Mouse (Mus musculus): ENCODE data around the gene Hmgcs2.

Gene Hmgcs2

DNA sequence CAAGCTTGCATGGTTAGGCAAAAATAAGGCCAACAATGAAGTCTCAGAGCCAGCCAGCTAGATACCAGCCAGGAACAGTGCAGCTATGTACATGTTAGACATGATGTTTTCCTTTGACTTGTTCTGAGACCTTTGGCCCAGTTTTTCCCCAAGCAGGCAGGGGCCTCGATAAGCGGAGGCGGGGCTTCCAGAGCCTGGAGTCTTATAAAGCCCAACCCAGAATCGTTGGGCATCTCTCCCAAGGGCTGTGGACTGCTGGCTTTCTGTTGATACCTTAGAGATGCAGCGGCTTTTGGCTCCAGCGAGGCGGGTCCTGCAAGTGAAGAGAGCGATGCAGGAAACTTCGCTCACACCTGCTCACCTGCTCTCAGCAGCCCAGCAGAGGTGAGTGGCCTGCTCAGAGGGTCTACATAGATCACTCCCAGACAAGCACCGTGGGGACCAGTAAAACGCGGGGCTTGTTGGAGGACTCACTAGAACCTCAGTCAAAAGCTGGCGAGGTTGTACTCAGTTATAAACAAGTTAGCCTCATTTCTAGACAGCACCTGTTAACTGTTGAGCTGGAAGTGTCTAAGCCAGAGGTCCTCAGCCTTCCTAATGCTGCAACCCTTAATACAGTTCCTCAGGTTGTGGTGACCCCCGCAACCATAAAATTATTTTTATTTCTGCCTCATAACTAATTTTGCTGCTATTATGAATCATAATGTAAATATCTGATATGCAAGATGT, at the start of gene Hmgcs2:
Gene Hmgcs2, plus strand, starts transcription at position 232 of the 729 bp plus-strand sequence.
- in situ Hi-C loops (cut with MseI, MboI), result no loop called here

- in situ Hi-C loops (cut with MseI, MboI), result no loop called here
Observed at GRCm38 (mm10) chr3:98233504-98233903, 46.7 kb upstream of the Hmgcs2 start.

DNA sequence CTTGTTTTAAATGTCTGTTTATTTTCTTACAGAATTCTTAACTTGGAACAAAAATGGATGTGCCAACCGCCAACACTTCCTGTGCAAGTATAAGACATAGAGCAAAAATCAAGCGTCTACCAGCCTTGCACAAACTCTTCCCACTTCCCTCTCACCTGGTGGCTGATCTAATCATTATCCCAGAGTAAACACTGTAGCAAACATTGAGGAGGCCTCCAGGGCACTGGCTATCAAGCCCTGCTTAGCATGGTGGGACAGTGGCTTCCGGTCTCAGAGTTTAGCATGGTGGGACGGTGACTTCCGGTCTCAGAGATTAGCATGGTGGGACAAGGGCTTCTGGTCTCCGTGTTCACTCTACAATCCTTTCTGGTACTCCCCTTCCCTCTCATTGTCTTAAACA, 44.0 kb upstream of the Hmgcs2 start:
- in situ Hi-C loops (cut with MseI, MboI), result no loop called here

GRCm38 (mm10) chr3:98237240-98237639, 43.0 kb upstream of the Hmgcs2 start:
- in situ Hi-C loops (cut with MseI, MboI), result no loop called here

DNA sequence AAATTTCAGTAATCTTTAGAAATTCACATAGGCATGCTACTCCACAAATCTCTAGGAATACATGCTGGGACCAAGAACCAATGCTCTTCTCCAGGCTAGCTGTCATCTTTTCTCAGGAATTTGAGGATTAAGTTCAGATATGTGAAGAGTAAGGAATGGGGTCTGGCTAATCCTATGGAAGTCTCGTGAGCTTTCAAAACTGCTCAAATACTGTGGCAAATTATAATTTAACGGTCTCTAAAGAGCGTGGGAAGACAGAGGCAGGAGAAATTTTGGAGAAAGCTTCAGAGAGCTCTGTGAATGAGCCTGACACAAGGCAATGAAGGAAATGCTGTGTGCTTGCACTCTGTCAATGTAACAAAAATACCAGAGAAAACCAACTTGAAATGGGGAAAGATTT, 42.1 kb upstream of the Hmgcs2 start:
- in situ Hi-C loops (cut with MseI, MboI), result no loop called here

- in situ Hi-C loops (cut with MseI, MboI), result no loop called here
Observed at GRCm38 (mm10) chr3:98242051-98242450, 38.2 kb upstream of the Hmgcs2 start.

- in situ Hi-C loops (cut with MseI, MboI), result no loop called here
Observed at GRCm38 (mm10) chr3:98242458-98243037, 37.7 kb upstream of the Hmgcs2 start.

DNA sequence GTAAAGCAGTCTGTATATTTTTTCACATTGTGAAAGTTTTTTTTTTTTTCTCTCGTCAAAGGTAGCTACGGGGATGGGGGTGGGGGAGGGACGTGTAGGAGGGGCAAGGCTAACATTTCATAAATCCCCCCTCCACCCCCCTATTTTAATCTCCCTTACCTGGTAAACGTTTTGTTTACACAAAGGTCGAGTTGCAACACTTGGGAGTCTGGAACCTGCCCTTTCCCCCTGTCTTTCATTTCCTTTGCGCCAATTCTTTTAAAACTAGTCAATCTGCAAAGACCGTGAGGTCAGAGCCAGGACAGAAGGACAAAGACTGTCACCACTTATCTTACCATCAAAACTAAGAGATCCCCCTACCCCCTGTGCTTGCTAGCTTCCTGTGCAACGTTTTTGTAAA, 34.3 kb upstream of the Hmgcs2 start:
- in situ Hi-C loops (cut with MseI, MboI), result no loop called here

GRCm38 (mm10) chr3:98246985-98247751, 33.1 kb upstream of the Hmgcs2 start:
- in situ Hi-C loops (cut with MseI, MboI), result no loop called here

DNA sequence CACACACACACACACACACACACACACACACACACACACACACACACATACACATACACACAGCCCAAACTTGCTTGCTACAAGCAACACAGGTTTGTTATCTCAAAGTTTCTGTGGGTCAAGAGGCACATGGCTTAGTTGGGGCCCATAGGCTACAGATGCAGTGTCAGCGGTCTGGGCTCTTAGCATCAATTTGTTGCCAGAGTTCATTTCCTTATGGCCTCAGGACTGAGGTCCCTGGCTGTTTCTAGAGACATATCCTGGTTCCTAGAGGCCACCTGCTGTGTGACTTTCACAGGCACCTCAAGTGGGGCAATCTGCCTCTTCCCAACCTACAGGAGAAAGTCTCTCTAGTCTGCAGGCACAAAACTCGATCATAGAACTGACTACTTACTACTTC, 30.9 kb upstream of the Hmgcs2 start:
- in situ Hi-C loops (cut with MseI, MboI), result no loop called here

DNA sequence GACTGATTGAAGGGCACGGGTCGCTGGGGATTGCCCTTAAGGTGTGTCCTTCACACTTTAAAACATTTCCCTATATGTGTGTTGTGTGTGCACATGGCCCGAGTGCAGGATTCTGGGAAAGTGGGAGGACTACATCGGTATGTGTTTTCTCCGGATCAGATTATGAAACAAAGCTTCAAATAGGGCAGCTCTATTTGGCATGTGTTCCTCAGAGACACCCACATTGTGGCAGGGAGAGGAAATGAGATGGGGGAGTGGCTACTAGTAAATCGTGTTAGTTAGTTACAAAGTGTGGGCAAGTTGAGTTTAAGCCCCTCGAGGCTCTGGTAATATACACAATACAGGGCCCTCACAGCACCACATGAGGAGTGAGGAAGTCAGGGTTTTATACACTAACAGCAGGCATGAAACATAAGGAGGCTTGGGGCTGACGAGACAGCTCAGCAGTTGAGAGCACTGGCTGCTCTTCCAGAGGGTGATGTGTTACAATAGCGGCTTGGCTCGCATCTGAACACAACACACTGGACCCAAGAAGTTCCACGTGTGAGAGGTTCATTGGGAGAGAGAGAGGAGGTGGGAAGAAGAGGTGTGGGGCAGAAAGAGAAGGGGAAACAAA, 30.3 kb upstream of the Hmgcs2 start:
- in situ Hi-C loops (cut with MseI, MboI), result no loop called here

DNA sequence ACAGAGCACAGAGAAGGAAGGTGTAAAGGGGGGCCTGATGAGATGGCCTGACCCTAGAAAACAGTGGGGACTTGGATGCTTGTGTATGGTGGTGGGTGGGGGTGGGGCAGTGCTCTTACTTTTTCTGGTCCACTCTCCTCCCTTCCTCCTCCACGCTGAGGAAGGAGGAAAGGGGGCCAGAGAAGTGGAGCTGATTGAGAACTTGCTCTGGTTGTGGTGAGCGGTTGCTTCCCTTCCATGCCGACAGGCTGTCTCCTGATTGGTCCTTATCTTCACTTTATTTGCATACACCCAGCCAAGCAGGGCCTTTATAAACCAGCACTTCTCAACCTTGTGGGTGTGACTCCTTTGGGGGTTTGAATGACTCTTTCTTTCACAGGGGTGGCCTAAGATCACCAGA, 26.2 kb upstream of the Hmgcs2 start:
- in situ Hi-C loops (cut with MseI, MboI), result no loop called here

DNA sequence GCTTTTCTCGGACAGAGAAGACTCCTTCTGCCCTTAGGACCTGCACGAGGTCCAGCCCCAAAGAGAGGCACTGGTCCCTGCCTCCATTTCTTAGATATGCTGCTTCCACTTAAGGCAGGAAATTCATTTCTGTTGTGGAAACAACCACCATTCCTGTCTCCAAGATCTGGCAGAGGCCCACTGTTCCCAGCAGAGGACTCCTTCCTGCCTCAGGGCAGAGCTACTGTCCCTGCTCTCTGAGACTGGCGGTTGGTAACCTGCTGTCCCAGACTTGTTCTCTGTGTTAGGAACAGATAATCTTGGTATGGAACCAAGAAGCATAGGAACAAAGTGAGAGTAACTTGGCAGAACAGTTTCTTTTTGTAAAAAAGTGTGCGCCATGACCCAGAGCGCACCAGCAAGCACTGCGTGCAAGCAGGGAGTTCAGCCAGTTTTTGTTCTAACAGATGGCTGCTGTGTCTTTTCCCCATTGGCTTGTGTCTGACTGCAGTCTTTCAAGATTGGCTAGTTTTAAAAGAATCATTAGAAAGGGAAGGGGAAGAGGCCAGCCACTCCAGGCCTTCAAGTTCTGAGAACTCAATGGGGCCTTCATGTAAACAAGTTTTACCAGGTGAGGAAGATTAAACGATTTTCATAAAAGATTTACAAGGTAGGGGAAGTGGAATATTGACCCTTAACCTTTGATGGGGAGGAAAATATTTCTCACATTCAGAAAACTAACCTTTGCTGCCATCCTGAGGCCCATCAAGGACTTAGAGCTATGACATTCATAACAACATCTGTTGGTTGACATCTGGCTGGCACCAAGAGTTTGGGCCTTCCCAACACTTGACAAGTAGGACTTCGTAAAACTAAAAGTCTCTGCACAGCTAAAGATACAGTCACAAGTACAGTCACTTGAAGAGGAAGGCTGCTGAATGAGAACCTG, 25.3 kb upstream of the Hmgcs2 start:
- in situ Hi-C loops (cut with MseI, MboI), result no loop called here

GRCm38 (mm10) chr3:98258723-98259122, 21.5 kb upstream of the Hmgcs2 start:
- in situ Hi-C loops (cut with MseI, MboI), result no loop called here

- in situ Hi-C loops (cut with MseI, MboI), result no loop called here
Observed at GRCm38 (mm10) chr3:98259271-98259751, 20.9 kb upstream of the Hmgcs2 start.

GRCm38 (mm10) chr3:98260534-98260933, 19.7 kb upstream of the Hmgcs2 start:
- in situ Hi-C loops (cut with MseI, MboI), result no loop called here

DNA sequence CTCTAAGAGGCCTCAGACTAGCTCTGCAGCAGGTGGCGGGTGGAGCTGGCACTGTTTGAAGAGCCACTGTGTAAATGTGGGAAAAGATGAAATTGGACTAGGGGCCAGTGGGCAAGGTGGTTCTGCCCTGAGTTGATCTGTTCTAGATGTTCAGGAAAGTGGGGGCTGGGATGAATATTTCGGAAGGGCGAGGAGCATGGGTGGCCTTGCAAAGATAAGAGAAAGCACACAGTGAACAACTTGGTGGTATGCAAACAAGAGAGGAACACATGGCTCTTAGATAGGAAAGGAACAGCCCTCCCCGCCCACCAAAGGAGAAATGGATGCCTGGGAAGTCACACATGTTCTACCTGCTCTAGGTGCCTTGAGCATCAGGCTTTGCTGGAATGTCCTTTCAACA, 18.8 kb upstream of the Hmgcs2 start:
- in situ Hi-C loops (cut with MseI, MboI), result no loop called here

DNA sequence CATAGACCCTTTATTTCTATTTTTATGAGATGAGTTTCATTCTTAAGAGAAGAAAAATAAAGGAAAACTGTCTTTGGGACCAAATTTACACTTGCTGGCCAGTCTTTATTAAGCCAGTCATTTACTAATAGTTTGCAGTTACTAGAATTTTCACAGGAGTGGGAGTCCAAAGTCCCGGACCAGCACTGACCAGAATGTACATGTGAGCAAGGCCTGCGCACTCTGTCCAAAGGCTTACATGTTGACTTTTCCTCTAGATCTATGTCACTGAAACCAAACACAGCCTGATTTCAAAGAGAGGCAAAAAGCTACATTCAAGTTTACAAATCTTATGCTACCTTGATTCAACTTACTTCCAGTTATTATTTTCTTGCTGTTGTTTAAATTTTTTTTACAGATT, 18.1 kb upstream of the Hmgcs2 start:
- in situ Hi-C loops (cut with MseI, MboI), result no loop called here

GRCm38 (mm10) chr3:98267249-98267651, 13.0 kb upstream of the Hmgcs2 start:
- in situ Hi-C loops (cut with MseI, MboI), result no loop called here

GRCm38 (mm10) chr3:98273623-98274398, 6.4 kb upstream of the Hmgcs2 start:
- in situ Hi-C loops (cut with MseI, MboI), result no loop called here

Data from mouse trophoblast stem cell (cell line).